Mouse (Mus musculus): ENCODE results near the gene Col4a1. TPM values are rescaled to one million over a fixed set of nuclear protein-coding genes. Genes with fewer than 3 reads are reported as not detected.
A peak's percentile ranks its signal among the peaks of the same experiment; 100 is the strongest.

The Col4a1 gene
- polyA plus RNA-seq, 1 experiment, result 136 TPM

- Histone ChIP-seq H3K4me1 (ENCODE audit: control insufficient read depth, insufficient read depth, insufficient read length, low read length) (no peaks in the 10 kb centered on the region; the same call in 1 of the 2 replicates), H3K4me3 (ENCODE audit: low read depth, low read length) (peak overlapping the region; percentile 80), H3K36me3 (ENCODE audit: control insufficient read depth, insufficient read depth, low read length) (no peaks in the 10 kb centered on the region), H3K27ac (ENCODE audit: insufficient read depth, low read depth, low read length) (peak overlapping the region; percentile 89), H3K27me3 (ENCODE audit: control insufficient read depth, insufficient read depth, low read length) (peaks cover 10% of the 10 kb centered on the region; the same call in 1 of the 2 replicates)
- WGBS, result 12% methylated on average over 45 of the region's 45 CpGs
- no peak for TF ChIP-seq CTCF (IDR thresholded peaks at IDR 0.05; ENCODE audit: extremely low read depth, insufficient read length, insufficient replicate concordance, low read depth, low read length)
- TF ChIP-seq POLR2A (IDR thresholded peaks at IDR 0.05; ENCODE audit: low read depth, low read length), result no peak
Measured at GRCm38 (mm10) chr8:11313176-11314111, 818 bp upstream of the Col4a1 start.

GRCm38 (mm10) chr8:11311681-11312348 lies 811 bp downstream of the Col4a1 start:
- Histone ChIP-seq H3K27me3 (ENCODE audit: control insufficient read depth, insufficient read depth, low read length) (peaks cover 10% of the 10 kb centered on the region; the same call in 1 of the 2 replicates), H3K36me3 (ENCODE audit: control insufficient read depth, insufficient read depth, low read length) (no peaks in the 10 kb centered on the region), H3K27ac (ENCODE audit: insufficient read depth, low read depth, low read length) (peak overlapping the region; percentile 89), H3K4me1 (ENCODE audit: control insufficient read depth, insufficient read depth, insufficient read length, low read length) (no peaks in the 10 kb centered on the region; the same call in 1 of the 2 replicates), H3K4me3 (ENCODE audit: low read depth, low read length) (peak overlapping the region; percentile 80)
- no peak for TF ChIP-seq CTCF (IDR thresholded peaks at IDR 0.05; ENCODE audit: extremely low read depth, insufficient read length, insufficient replicate concordance, low read depth, low read length)
- TF ChIP-seq POLR2A (IDR thresholded peaks at IDR 0.05; ENCODE audit: low read depth, low read length), result no peak
- 8% methylated on average over 34 of the region's 34 CpGs for WGBS

- Histone ChIP-seq H3K27ac (ENCODE audit: insufficient read depth, low read depth, low read length) (peak overlapping the region; percentile 12; the same call in 1 of the 2 replicates), H3K4me1 (ENCODE audit: control insufficient read depth, insufficient read depth, insufficient read length, low read length) (no peaks in the 10 kb centered on the region; the same call in 1 of the 2 replicates), H3K36me3 (ENCODE audit: control insufficient read depth, insufficient read depth, low read length) (no peaks in the 10 kb centered on the region), H3K4me3 (ENCODE audit: low read depth, low read length) (no peak overlapping the region), H3K27me3 (ENCODE audit: control insufficient read depth, insufficient read depth, low read length) (peaks cover 10% of the 10 kb centered on the region; the same call in 1 of the 2 replicates)
- 52% methylated on average over 2 of the region's 2 CpGs for WGBS
- TF ChIP-seq CTCF (IDR thresholded peaks at IDR 0.05; ENCODE audit: extremely low read depth, insufficient read length, insufficient replicate concordance, low read depth, low read length) (no peak), POLR2A (IDR thresholded peaks at IDR 0.05; ENCODE audit: low read depth, low read length) (no peak)
Measured at GRCm38 (mm10) chr8:11310049-11310448, 2.6 kb downstream of the Col4a1 start.

- no peaks in the 10 kb centered on the region; the same call in 1 of the 2 replicates for H3K4me1 ChIP-seq (ENCODE audit: control insufficient read depth, insufficient read depth, insufficient read length, low read length)
- no peak overlapping the region for H3K4me3 ChIP-seq (ENCODE audit: low read depth, low read length)
- peaks cover 10% of the 10 kb centered on the region; the same call in 1 of the 2 replicates for H3K27me3 ChIP-seq (ENCODE audit: control insufficient read depth, insufficient read depth, low read length)
- TF ChIP-seq CTCF (IDR thresholded peaks at IDR 0.05; ENCODE audit: extremely low read depth, insufficient read length, insufficient replicate concordance, low read depth, low read length), result no peak
- TF ChIP-seq POLR2A (IDR thresholded peaks at IDR 0.05; ENCODE audit: low read depth, low read length), result no peak
- WGBS, result 27% methylated on average over 5 of the region's 5 CpGs
- peak overlapping the region; percentile 21; the same call in 1 of the 2 replicates for H3K27ac ChIP-seq (ENCODE audit: insufficient read depth, low read depth, low read length)
- no peaks in the 10 kb centered on the region for H3K36me3 ChIP-seq (ENCODE audit: control insufficient read depth, insufficient read depth, low read length)
Measured at GRCm38 (mm10) chr8:11309226-11309625, 3.4 kb downstream of the Col4a1 start.

- H3K27ac ChIP-seq (ENCODE audit: insufficient read depth, low read depth, low read length), result no peak overlapping the region
- H3K4me3 ChIP-seq (ENCODE audit: low read depth, low read length), result no peak overlapping the region
- 48% methylated on average over 7 of the region's 7 CpGs for WGBS
- peaks cover 10% of the 10 kb centered on the region; the same call in 1 of the 2 replicates for H3K27me3 ChIP-seq (ENCODE audit: control insufficient read depth, insufficient read depth, low read length)
- TF ChIP-seq CTCF (IDR thresholded peaks at IDR 0.05; ENCODE audit: extremely low read depth, insufficient read length, insufficient replicate concordance, low read depth, low read length) (no peak), POLR2A (IDR thresholded peaks at IDR 0.05; ENCODE audit: low read depth, low read length) (no peak)
- H3K36me3 ChIP-seq (ENCODE audit: control insufficient read depth, insufficient read depth, low read length), result no peaks in the 10 kb centered on the region
- H3K4me1 ChIP-seq (ENCODE audit: control insufficient read depth, insufficient read depth, insufficient read length, low read length), result no peaks in the 10 kb centered on the region; the same call in 1 of the 2 replicates
Measured at GRCm38 (mm10) chr8:11308570-11308998, 4.0 kb downstream of the Col4a1 start.

GRCm38 (mm10) chr8:11307451-11307850 lies 5.2 kb downstream of the Col4a1 start:
- WGBS, result 72% methylated on average over 7 of the region's 7 CpGs
- Histone ChIP-seq H3K27ac (ENCODE audit: insufficient read depth, low read depth, low read length) (no peak overlapping the region), H3K27me3 (ENCODE audit: control insufficient read depth, insufficient read depth, low read length) (peaks cover 3% of the 10 kb centered on the region; the same call in 1 of the 2 replicates), H3K36me3 (ENCODE audit: control insufficient read depth, insufficient read depth, low read length) (no peaks in the 10 kb centered on the region), H3K4me3 (ENCODE audit: low read depth, low read length) (no peak overlapping the region), H3K4me1 (ENCODE audit: control insufficient read depth, insufficient read depth, insufficient read length, low read length) (no peaks in the 10 kb centered on the region; the same call in 1 of the 2 replicates)
- TF ChIP-seq POLR2A (IDR thresholded peaks at IDR 0.05; ENCODE audit: low read depth, low read length) (no peak), CTCF (IDR thresholded peaks at IDR 0.05; ENCODE audit: extremely low read depth, insufficient read length, insufficient replicate concordance, low read depth, low read length) (no peak)

Measured in small intestine, adult 2 months (tissue).